Mouse (Mus musculus) mature B cell (primary cell): Measurements from ENCODE around the gene Nlgn2.

Source experiments
- in situ Hi-C: fragments of 300-500 bp; cut with MboI; formaldehyde crosslinking; loops from 2 replicates; pipeline ENCODE4 v1.14.3; 2019

Nlgn2 gene

DNA sequence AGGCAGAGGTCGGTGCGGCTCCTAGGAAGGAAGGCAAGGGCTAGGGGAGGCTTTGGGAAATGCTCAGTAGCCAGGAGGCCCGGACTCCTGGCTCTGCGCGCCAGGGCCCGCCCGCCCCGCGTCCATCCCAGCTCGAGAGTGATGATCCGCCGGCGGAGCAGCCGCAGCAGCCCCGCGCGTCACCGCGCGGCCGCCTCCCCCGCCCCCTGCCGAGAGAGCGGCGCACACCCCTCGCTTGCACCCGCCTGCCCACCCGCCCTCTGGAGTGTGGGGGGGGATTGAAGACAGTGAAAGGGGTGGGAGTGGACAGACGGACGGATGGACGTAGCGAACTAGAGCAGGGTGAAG is at the start of gene Nlgn2:
TSS of gene Nlgn2 (minus strand) at position 181 of the 348 bp plus-strand sequence.
- in situ Hi-C loops, result no loop called here

GRCm38 (mm10) chr11:69886907-69887635 is 49.5 kb upstream of the Nlgn2 start:
- in situ Hi-C loops, result no loop called here

GRCm38 (mm10) chr11:69884663-69885062 is 47.1 kb upstream of the Nlgn2 start:
- in situ Hi-C loops, result no loop called here

DNA sequence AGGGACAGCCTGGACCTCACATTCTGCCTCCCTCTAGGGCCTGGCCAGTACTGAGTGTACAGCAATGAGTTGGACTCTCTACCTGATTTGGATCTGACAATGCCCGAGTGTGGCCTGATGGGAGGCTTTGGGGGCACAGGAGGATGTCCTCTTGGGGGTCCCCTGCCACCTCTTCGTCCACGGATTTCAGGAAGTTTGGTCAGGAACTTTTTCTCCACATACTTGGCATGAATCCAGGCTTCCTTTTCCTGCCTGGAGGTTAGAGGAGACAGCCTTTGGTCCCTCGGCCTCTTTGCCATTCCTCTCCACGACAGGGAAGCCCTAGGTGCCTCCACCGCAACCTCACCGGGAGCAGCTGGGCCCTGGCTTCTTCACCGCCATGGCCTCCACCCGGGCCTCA is 46.7 kb upstream of the Nlgn2 start:
- in situ Hi-C loops, result no loop called here

GRCm38 (mm10) chr11:69883527-69884151 is 46.1 kb upstream of the Nlgn2 start:
- in situ Hi-C loops, result no loop called here

- in situ Hi-C loops, result no loop called here
These were observed 45.5 kb upstream of the Nlgn2 start for GRCm38 (mm10) chr11:69883066-69883465.

GRCm38 (mm10) chr11:69881787-69882670 is 44.4 kb upstream of the Nlgn2 start:
- in situ Hi-C loops, result no loop called here

GRCm38 (mm10) chr11:69880853-69881603 is 43.4 kb upstream of the Nlgn2 start, which contains the start of gene Kctd11:
Kctd11 (minus strand) TSS chr11:69881406.
- in situ Hi-C loops, result no loop called here

GRCm38 (mm10) chr11:69880506-69880852 is 42.9 kb upstream of the Nlgn2 start:
- in situ Hi-C loops, result no loop called here

GRCm38 (mm10) chr11:69879711-69880110 is 42.1 kb upstream of the Nlgn2 start:
- in situ Hi-C loops, result loop anchor here (5.0 kb wide), 1 partner anchor 122 kb away; the partner anchor contains the start of gene Polr2a

DNA sequence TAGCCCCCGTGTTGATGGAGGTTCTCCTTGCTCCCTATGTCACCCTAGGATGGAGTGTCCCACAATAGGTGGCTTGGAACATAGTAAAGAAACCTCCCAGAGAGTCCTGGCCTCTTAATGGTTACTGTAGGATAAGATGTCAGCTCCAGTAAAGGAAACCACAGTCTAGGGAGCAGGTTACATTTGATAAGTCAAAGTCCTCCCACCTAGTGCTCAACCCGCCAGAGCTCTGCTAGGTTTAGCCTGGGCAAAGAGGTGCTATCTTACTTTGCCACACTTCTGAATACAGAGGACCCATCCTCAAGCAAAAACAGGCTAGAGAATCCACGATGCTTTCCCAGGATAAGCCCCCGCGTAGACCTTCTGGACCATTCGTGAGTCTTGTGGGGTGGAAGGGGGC is 41.4 kb upstream of the Nlgn2 start:
- in situ Hi-C loops, result loop anchor here (5.0 kb wide), 1 partner anchor 122 kb away; the partner anchor contains the start of gene Polr2a

DNA sequence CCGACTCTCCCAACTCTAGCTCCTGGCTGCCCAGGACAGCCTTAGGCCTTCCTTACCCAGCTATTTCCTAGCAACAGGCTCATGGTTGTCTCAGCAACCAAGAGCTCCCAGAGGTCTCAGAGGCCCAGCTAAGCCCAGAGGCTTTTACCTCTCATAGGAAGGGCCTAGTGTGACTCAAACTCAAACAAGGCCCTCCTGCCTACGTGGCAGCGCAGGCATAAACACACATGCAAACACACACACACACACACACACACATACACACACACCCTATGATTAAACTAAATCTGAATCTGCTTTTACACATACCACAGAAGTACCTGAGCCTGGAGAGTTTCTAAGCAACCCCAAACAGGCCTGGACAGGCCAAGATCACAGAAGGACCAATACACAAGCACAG is 40.8 kb upstream of the Nlgn2 start:
- in situ Hi-C loops, result loop anchor here (5.0 kb wide), 1 partner anchor 121 kb away; the partner anchor contains the start of gene Polr2a

GRCm38 (mm10) chr11:69877878-69878277 is 40.3 kb upstream of the Nlgn2 start, which contains the start of gene Tmem95:
Tmem95 (minus strand) TSS chr11:69878018.
- in situ Hi-C loops, result loop anchor here (5.0 kb wide), 1 partner anchor 121 kb away; the partner anchor contains the start of gene Polr2a

- in situ Hi-C loops, result loop anchor here (5.0 kb wide), 1 partner anchor 120 kb away; the partner anchor contains the start of gene Polr2a
These were observed 39.3 kb upstream of the Nlgn2 start for GRCm38 (mm10) chr11:69876867-69877266.

- in situ Hi-C loops, result loop anchor here (5.0 kb wide), 1 partner anchor 119 kb away; the partner anchor contains the start of gene Polr2a
These were observed 38.6 kb upstream of the Nlgn2 start for GRCm38 (mm10) chr11:69876186-69876585.

DNA sequence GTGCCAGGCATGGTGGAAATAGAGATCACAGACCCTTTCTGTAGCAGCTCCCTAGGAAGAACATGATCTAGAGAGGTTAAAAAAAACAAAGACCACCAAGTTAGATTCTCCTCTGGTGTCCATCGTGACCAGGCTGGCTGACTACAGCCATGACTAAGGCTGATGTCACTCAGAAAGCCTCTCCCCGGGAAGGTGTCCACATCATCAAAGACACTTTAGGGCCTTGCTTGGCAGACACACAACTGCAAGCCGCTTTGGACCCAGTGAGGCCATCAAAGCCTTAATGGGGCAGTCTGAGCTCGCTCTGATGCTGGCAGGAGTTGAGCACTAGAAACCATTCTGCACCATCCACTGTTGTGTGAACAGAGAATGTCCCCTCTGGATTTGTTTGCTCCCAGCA is 34.9 kb upstream of the Nlgn2 start:
- in situ Hi-C loops, result no loop called here

DNA sequence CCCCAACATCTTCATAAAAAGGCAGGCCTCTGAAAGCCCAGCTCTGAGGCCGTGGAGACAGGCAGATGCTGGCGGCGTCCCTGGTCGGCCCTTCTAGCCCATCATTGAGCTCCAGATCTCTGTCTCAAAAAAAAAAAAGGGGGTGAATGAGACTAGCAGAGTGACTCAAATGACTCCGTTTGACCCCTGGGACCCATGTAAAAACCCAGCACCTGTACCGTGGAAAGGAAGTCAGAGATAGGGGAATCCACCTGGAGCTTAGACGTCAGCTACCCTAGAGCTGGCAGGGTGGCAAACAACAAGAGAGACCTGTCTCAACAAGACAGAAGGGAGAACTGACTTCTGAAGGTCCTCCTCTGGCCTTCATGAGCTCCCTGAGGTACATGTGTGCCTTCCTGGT is 34.2 kb upstream of the Nlgn2 start:
- in situ Hi-C loops, result no loop called here

DNA sequence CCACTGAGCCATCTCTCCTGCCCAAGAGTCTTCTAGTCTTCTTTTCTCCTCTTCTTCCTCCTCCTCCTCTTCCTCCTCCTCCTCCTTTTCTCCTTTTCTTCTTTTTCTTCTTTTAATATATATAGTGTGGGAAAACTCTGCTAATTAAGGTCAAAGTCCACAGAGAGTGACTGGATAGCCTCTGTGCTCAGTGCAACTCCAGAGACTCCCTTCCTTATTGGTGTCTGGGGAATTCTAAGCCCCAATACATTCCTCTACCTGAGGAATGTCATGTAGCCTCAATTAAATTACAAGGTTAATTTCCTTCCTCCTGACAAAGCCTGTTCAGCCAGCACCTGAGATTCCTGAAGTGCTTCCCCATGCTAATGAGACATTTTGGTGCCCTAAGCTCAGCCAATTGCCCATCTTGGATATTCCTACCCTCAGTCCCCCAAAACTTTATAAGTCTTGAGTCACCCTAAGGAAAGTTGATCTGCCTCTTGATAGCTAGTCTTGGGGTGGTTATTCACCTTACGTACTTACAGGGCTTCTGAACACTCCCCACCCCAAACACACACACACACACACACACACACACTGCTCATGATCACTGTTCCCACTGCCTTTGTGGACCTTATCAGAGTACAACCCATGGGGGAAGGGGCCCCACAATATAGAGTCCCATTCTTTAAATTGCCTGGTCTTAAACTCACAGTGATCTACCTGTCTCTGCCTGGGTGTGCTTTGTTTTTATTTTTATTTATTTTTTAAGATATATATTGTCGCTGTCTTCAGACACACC is 32.9 kb upstream of the Nlgn2 start:
- in situ Hi-C loops, result no loop called here

DNA sequence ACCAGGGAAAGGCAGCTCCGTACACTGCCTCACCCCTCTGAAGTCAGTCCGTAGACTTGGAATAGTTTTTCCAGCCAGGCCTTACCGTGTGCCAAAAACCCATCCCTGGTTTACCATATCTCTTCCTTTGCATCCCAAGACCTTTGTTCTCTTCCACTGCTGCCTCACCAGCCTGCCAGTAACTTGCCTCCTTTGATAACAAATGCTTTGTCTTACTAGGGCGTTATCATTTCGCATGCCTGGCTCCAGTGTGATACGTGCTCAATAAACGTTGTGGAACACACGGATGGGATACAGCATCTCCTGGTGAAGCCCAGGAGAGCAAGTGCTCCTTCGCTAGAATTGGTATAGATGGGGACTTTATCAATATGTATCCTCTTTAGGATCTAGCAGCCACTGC is 29.8 kb upstream of the Nlgn2 start:
- in situ Hi-C loops, result no loop called here

DNA sequence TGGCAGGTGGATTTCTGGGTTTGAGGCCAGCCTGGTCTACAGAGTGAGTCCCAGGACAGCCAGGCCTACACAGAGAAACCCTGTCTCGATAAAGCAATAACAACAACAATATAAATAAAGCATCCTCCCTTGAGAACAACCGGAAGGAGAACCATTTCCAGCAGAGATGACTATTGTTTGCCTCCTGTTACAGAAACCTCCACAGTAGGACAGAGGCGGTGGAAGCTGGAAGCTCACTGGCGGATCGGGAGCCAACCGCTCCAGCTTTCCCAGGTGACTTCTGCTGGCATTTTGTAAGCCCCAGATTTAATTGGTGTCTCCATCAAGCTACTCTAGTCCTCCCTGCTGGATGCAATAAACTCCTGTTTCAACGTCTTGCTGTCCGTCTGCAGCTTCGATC is 28.0 kb upstream of the Nlgn2 start:
- in situ Hi-C loops, result no loop called here
